Mouse (Mus musculus): ENCODE data around the gene Arhgef28. TPM values are rescaled to one million over a fixed set of nuclear protein-coding genes. Genes with fewer than 3 reads are reported as not detected.

Gene Arhgef28
- total and polyA plus RNA-seq, 3 experiments, result not detected

- no peaks in the 10 kb centered on the region; a peak in 1 of 4 replicates for H3K27me3 ChIP-seq (ENCODE audit: control insufficient read depth in 1 of 2, insufficient read depth in 2 of 2, low read length in 2 of 2)
- no peak for TF ChIP-seq ZC3H11A (IDR thresholded peaks at IDR 0.05; ENCODE audit: low read depth, low read length)
- 0 out of 2 replicates have a peak, but pooled peaks have one; percentile 7 for TF ChIP-seq SMC3 (IDR thresholded peaks at IDR 0.05; ENCODE audit: low read depth, low read length)
Observed at GRCm38 (mm10) chr13:98208842-98209241, 2.6 kb upstream of the Arhgef28 start.

GRCm38 (mm10) chr13:98206546-98206870 is 269 bp upstream of the Arhgef28 start:
- no peak overlapping the region for H3K4me3 ChIP-seq (ENCODE audit: control insufficient read depth in 1 of 2, insufficient read depth in 1 of 2, low read depth in 2 of 2, low read length in 2 of 2)
- H3K79me2 ChIP-seq (ENCODE audit: control insufficient read depth, insufficient read depth, low read length, poor library complexity), result no peaks in the 10 kb centered on the region
- H3K36me3 ChIP-seq (ENCODE audit: control insufficient read depth in 1 of 2, insufficient read depth in 2 of 2, low read length in 2 of 2), result no peaks in the 10 kb centered on the region
- H3K27me3 ChIP-seq (ENCODE audit: control insufficient read depth in 1 of 2, insufficient read depth in 2 of 2, low read length in 2 of 2), result no peaks in the 10 kb centered on the region; a peak in 1 of 4 replicates
- no peak overlapping the region for H3K27ac ChIP-seq (ENCODE audit: control insufficient read depth, low read depth, low read length)
- H3K9me3 ChIP-seq (replicated peaks; ENCODE audit: insufficient read depth, low read length), result no peaks in the 10 kb centered on the region
- DNase-seq (ENCODE audit: low read depth, low spot score), result no peak
- TF ChIP-seq POLR2AphosphoS5 (IDR thresholded peaks at IDR 0.05; ENCODE audit: borderline replicate concordance, low read depth, low read length) (no peak), MAZ (IDR thresholded peaks at IDR 0.05; ENCODE audit: low read depth, low read length) (no peak), GATA1 (IDR thresholded peaks at IDR 0.05; ENCODE audit: low read depth, low read length) (no peak), MAX (IDR thresholded peaks at IDR 0.05; ENCODE audit: low read length) (no peak), ZC3H11A (IDR thresholded peaks at IDR 0.05; ENCODE audit: low read depth, low read length) (no peak), MAFK (IDR thresholded peaks at IDR 0.05; ENCODE audit: borderline replicate concordance, low read depth, low read length) (no peak), ZMIZ1 (IDR thresholded peaks at IDR 0.05; ENCODE audit: low read depth, low read length) (no peak), TAL1 (IDR thresholded peaks at IDR 0.05; ENCODE audit: low read length) (no peak), USF2 (IDR thresholded peaks at IDR 0.05; ENCODE audit: borderline replicate concordance in 1 of 2, insufficient read depth in 1 of 2, low read depth in 1 of 2, low read length in 2 of 2) (no peak), JUND (IDR thresholded peaks at IDR 0.05; ENCODE audit: low read depth, low read length) (no peak), MEF2A (IDR thresholded peaks at IDR 0.05; ENCODE audit: extremely low read depth, insufficient replicate concordance, low read depth, low read length, poor library complexity, severe bottlenecking) (no peak), TBP (IDR thresholded peaks at IDR 0.05; ENCODE audit: low read depth, low read length) (no peak)
- H3K4me1 ChIP-seq (ENCODE audit: control insufficient read depth in 1 of 2, insufficient read depth in 2 of 2, low read length in 2 of 2), result no peaks in the 10 kb centered on the region
- H3K9ac ChIP-seq (ENCODE audit: control insufficient read depth, low read depth, low read length, poor library complexity, severe bottlenecking), result no peak overlapping the region

More at GRCm38 (mm10) chr13:98208842-98209241, 2.6 kb upstream of the Arhgef28 start:
- Histone ChIP-seq H3K9me3 (replicated peaks; ENCODE audit: insufficient read depth, low read length) (no peaks in the 10 kb centered on the region), H3K79me2 (ENCODE audit: control insufficient read depth, insufficient read depth, low read length, poor library complexity) (no peaks in the 10 kb centered on the region), H3K27ac (ENCODE audit: control insufficient read depth, low read depth, low read length) (no peak overlapping the region), H3K4me1 (ENCODE audit: control insufficient read depth in 1 of 2, insufficient read depth in 2 of 2, low read length in 2 of 2) (no peaks in the 10 kb centered on the region), H3K9ac (ENCODE audit: control insufficient read depth, low read depth, low read length, poor library complexity, severe bottlenecking) (no peak overlapping the region), H3K36me3 (ENCODE audit: control insufficient read depth in 1 of 2, insufficient read depth in 2 of 2, low read length in 2 of 2) (no peaks in the 10 kb centered on the region), H3K4me3 (ENCODE audit: control insufficient read depth in 1 of 2, insufficient read depth in 1 of 2, low read depth in 2 of 2, low read length in 2 of 2) (no peak overlapping the region)
- no peak for DNase-seq (ENCODE audit: low read depth, low spot score)

- no peaks in the 10 kb centered on the region for H3K4me1 ChIP-seq (ENCODE audit: control insufficient read depth in 1 of 2, insufficient read depth in 2 of 2, low read length in 2 of 2)
- no peak for DNase-seq (ENCODE audit: low read depth, low spot score)
- no peaks in the 10 kb centered on the region for H3K9me3 ChIP-seq (replicated peaks; ENCODE audit: insufficient read depth, low read length)
- H3K4me3 ChIP-seq (ENCODE audit: control insufficient read depth in 1 of 2, insufficient read depth in 1 of 2, low read depth in 2 of 2, low read length in 2 of 2), result no peak overlapping the region
- H3K36me3 ChIP-seq (ENCODE audit: control insufficient read depth in 1 of 2, insufficient read depth in 2 of 2, low read length in 2 of 2), result no peaks in the 10 kb centered on the region
- H3K9ac ChIP-seq (ENCODE audit: control insufficient read depth, low read depth, low read length, poor library complexity, severe bottlenecking), result no peak overlapping the region
- TF ChIP-seq ELF1 (IDR thresholded peaks at IDR 0.05; ENCODE audit: low read depth, low read length) (no peak), SIN3A (IDR thresholded peaks at IDR 0.05; ENCODE audit: low read length) (no peak), ZKSCAN1 (IDR thresholded peaks at IDR 0.05; ENCODE audit: low read depth, low read length) (no peak), POLR2AphosphoS2 (IDR thresholded peaks at IDR 0.05; ENCODE audit: low read length) (no peak), GABPA (IDR thresholded peaks at IDR 0.05; ENCODE audit: low read depth, low read length) (no peak)
- no peak overlapping the region for H3K27ac ChIP-seq (ENCODE audit: control insufficient read depth, low read depth, low read length)
- H3K27me3 ChIP-seq (ENCODE audit: control insufficient read depth in 1 of 2, insufficient read depth in 2 of 2, low read length in 2 of 2), result no peaks in the 10 kb centered on the region; a peak in 1 of 4 replicates
- H3K79me2 ChIP-seq (ENCODE audit: control insufficient read depth, insufficient read depth, low read length, poor library complexity), result no peaks in the 10 kb centered on the region
Observed at GRCm38 (mm10) chr13:98205111-98205510, 1.1 kb downstream of the Arhgef28 start.
